Mouse (Mus musculus) gonadal fat pad, adult 2 months (tissue): ENCODE data around the gene Methig1. TPM values are rescaled to one million over a fixed set of nuclear protein-coding genes. Genes with fewer than 3 reads are reported as not detected.

Source experiments
- DNase-seq: peaks from one replicate; pipeline ENCODE4 v3.0.0-alpha.2; 2012; ENCODE audit warnings: low read depth
- polyA plus RNA-seq: library from polyadenylated mRNA; depleted of rRNA; stranded (reverse); fragments of >200 nt; gene quantifications from 2 replicates; pipeline ENCODE4 v1.2.3, GENCODE M21; 2012; rRNA removed

Gene Methig1
- polyA plus RNA-seq, 1 experiment: 0.09 TPM

GRCm38 (mm10) chr15:100423916-100424315 lies 71.0 kb downstream of the Methig1 start:
- no peak for DNase-seq

DNA sequence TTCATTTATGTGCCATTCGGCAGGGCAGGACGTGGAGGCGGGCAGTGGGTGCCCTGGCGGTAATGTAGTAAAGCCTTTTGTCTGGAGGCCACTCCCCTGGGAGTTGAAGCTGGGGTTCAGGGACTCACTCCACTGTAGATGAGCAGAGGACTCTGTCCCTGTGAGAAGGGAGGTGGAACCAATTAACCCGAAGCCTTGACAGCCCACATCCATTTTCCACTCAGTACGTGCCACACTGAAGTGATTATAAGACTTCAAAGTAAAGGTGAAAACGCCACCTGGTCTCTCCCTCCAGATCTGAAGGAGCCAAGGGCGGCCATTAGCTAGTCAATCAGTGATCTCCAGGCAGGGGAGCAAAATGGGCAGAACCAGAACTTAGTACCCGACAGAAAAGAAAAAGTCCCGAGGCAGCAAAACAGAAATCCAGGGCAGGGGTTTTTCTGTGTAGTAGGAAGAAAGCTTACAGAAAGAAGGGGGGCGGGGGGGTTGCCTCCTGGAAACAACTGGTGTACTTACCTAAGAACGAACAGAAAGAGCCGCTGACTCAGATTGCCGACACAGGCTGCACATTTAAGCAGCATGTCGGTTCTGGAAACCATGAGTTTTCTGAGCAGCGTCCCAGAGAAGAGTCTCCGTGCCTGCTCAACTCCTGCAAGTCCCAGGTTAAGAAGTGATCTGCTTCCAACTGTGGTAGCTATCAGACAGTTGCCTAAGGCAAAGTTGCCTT lies 71.6 kb downstream of the Methig1 start, which contains the start of gene Slc11a2:
Slc11a2 (minus strand) TSS at position 677 of the 727 bp plus-strand sequence.
- DNase-seq: no peak

DNA sequence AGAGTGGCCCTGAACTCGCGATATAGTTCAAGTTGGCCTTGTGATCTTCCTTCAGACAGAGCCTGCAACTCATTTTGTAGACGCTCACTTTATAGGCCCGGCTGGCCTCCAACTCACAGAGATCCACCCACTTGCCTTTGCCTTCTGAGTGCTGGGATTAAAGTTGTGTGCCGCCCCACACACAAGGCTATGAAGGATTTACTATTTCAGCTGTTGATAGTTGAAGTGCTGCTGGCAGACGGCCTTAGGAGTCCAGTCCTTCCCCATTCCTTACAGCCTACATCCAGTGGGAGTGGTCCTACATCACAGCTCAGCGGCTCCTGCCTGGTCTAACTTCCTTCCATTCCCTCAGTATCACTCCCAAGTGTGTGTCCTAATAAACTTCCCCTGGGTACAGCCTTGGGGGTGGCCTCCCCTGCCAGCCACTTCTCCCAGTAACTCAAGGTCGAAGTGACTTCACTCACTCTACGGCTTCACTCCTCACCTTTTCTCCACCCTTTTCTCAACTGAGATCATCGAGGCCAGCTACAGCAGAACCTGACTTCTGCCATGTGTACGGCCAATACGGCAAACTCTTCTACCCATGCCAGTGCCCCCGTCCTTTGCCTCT lies 75.5 kb downstream of the Methig1 start:
- no peak for DNase-seq

DNA sequence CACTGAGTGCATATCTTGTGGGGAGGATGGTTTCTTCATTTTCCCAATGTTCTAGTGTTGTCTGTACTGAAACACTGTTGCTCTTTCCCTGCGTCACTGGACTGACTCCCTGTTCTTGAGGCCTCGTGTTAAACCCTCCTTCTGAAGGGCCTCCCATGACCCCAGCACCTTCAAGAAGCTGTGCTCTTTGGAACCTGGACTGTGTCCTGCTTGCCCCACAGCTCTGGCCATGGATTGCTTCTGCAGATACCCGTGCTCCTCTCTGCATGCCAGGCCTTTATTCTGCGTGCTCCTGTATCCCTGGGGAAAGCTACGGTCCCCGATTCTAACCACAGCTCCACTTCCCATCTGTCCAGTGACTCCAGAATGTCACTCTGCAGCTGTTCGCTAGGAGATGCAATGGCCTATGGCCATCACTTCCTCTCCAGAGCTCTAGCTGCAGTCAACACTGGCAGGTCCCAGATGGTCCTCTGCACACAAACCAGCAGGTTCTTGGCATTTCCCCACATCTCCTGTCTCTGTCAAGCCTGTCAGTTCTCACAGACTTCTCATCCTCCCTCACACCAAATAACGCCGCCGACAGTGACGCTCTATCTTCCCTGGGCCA lies 77.1 kb downstream of the Methig1 start:
- no peak for DNase-seq

DNA sequence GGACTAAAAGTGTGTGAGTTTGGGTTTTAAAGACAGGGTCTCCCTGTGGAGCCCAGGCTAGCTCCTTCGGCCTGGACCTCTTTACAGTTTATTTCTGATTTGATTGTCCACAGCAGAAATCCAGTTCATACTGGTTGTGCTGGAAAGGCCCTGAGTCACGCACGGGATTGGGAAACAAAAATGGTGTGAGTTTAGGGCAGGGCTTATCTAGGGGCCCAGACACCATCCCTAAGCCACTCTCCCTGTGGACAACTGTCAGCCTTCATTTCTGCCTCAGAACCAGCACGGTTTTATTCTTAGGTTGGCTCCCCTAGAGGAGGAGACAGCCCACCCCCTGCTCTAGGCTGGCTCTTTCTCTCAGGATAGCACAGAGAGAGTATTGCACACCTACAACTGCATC lies 80.3 kb downstream of the Methig1 start:
- no peak for DNase-seq

Other genes with a start within 250 kb of the Methig1 start
- 35.1 and 38.7 TPM in 2 replicates for gene Atf1, start 125.3 kb upstream of the Methig1 start, polyA plus RNA-seq
- gene Tmprss12, start 72.3 kb upstream of the Methig1 start, polyA plus RNA-seq: not detected in 2 replicates
- gene Mettl7a1, start 49.0 kb upstream of the Methig1 start, polyA plus RNA-seq: 259 and 432 TPM in 2 replicates
- gene Mettl7a3, start 18.2 kb upstream of the Methig1 start, polyA plus RNA-seq: 0.16 and 0.56 TPM in 2 replicates
- 0.15 TPM in 1 of 2 replicates, not detected in the other for gene Mettl7a2, start 51 bp downstream of the Methig1 start, polyA plus RNA-seq
- not detected in 2 replicates for gene Higd1c, start 11.4 kb downstream of the Methig1 start, polyA plus RNA-seq
- gene Gm5475, start 69.0 kb downstream of the Methig1 start, polyA plus RNA-seq: 0.36 and 0.37 TPM in 2 replicates
- 106 and 126 TPM in 2 replicates for gene Slc11a2, start 71.9 kb downstream of the Methig1 start, polyA plus RNA-seq
- 47.8 and 59.6 TPM in 2 replicates for gene Letmd1, start 115.9 kb downstream of the Methig1 start, polyA plus RNA-seq
- gene Csrnp2, start 142.3 kb downstream of the Methig1 start, polyA plus RNA-seq: 7.8 and 9.1 TPM in 2 replicates
- gene Tfcp2, start 198.9 kb downstream of the Methig1 start, polyA plus RNA-seq: 11.4 and 14.6 TPM in 2 replicates
- gene Pou6f1, start 246.8 kb downstream of the Methig1 start, polyA plus RNA-seq: 30.3 and 39.2 TPM in 2 replicates